7 mouse cellular contexts compared by ENCODE assay signal in the genomic region with DNA sequence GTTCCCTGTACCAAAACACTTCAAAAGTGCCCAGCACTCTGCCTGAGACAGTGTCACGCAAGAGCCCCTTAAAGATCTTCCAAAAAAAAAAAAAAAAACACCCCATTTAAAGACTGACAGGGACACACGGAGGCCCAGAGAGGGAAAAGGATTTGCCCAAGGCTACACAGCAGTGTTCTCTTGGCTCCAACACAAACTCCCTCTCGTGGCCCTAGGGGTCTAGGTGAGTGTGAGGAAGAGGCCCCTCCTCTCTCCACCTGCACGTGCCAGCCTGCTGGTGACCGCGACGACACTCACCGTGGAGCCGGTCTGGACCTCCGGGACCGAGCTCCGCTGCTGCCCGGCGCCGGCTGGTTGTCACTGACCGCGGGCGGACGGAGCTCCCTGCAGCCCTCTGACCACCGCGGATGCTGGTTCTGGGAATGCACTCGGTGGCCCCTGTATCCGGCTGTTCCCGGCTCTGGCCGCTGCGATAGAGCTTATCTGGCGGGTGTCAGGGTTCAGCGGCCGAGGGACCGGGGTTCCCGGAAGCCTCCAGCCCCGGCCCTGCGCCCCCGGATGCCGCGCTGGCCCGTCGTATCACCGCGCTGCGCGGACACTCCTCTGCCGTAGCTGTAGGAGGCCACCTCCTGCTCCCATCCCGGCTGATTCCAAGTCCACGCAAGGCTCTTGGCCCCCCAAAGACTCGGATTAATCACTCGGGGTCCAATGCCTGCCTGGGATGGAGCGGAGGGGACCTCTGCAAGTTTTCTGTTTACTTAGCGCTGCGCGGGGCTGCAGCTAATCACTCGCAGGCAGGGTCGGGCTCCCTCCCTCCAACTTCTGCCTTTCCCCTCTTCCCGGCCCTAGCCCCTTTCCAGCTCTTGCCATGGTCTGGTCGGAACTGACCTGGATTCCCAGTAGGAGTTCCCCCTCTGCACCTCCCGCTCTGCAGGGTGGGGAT. TPM values are rescaled to one million over a fixed set of nuclear protein-coding genes. Genes with fewer than 3 reads are reported as not detected.
A peak's percentile ranks its signal among the peaks of the same experiment; 100 is the strongest.
DNase-seq lines count a peak whose midpoint lies in the region; ATAC-seq lines count a peak whose summit lies in the region.

No protein-coding gene starts in this region.

- peak; percentile 47 for DNase-seq in ES-CJ7 (ENCODE audit: low read depth, low spot score)
- DNase-seq in adrenal gland, postnatal 10 days, result peak; percentile 56
- peak; percentile 69 for DNase-seq in kidney, adult 18-20 months
- DNase-seq in lung, postnatal 10 days, result peak; percentile 42
- DNase-seq in yolk sac, embryonic 10.5 days (ENCODE audit: low spot score), result peak; percentile 61
- DNase-seq in left cerebral cortex, postnatal 4 days, result no peak

- intact Hi-C loops in left cerebral cortex, postnatal 4 days (cut with DNase I), result no loop called here

- ATAC-seq in granulocyte monocyte progenitor cell, adult 5-6 weeks (replicated peaks; ENCODE audit: poor library complexity, severe bottlenecking), result peak; percentile 20

RNA-seq across cellular contexts. Expression of a gene that starts 30.5 kb away (rescaled TPM):
- 1 to 10 TPM; 2.1 to 2.3 TPM for total RNA-seq in adrenal gland, postnatal 10 days (2021)
- 0.58 TPM in 1 of 2 replicates, not detected in the other for total RNA-seq in granulocyte monocyte progenitor cell, adult 5-6 weeks (2014; fragmentation: Nextera tagmentation)
- 0.04 and 0.21 TPM in 2 replicates for total RNA-seq in granulocyte monocyte progenitor cell, adult 5-6 weeks (2017)
- total RNA-seq in left cerebral cortex, postnatal 4 days (2021), result 1 to 10 TPM; 4.3 to 4.9 TPM

RNA-seq across cellular contexts. Expression of a gene that starts 39.9 kb away (rescaled TPM):
- total RNA-seq in adrenal gland, postnatal 10 days (2021), result 1 to 10 TPM; 3.2 to 4.6 TPM
- total RNA-seq in granulocyte monocyte progenitor cell, adult 5-6 weeks (2014; fragmentation: Nextera tagmentation), result not detected in 2 replicates
- total RNA-seq in granulocyte monocyte progenitor cell, adult 5-6 weeks (2017), result not detected in 2 replicates
- total RNA-seq in left cerebral cortex, postnatal 4 days (2021), result under 1 TPM; 0.52 to 0.64 TPM
